Mouse (Mus musculus): ENCODE results near the gene Carmil1.

The Carmil1 gene

GRCm38 (mm10) chr13:24101157-24102130, 179.2 kb downstream of the Carmil1 start:
- DNase-seq: no peak

- no peak for DNase-seq
Observed at GRCm38 (mm10) chr13:24100516-24101094, 180.0 kb downstream of the Carmil1 start.

DNA sequence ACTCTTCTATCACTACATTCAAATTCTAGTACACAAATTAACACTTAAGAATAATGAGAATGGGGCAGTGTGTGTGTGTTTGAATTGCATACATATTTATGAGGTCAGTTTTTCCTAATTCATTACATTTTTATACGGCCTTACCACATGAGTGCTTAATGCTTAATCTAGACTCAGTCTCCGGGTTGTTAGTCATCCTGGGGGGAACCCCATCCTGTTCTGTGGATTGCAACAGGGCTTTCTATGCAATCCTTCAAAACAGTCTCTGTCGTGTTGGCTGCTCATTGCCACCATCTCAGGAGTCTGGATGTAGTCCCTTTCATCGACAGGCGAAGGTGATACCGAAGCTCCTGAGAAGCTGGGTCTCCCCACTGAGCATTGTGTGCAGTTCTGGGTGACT, 184.0 kb downstream of the Carmil1 start:
- no peak for DNase-seq

- no peak for DNase-seq
Observed at GRCm38 (mm10) chr13:24094825-24095547, 185.6 kb downstream of the Carmil1 start.

- DNase-seq: no peak
Observed at GRCm38 (mm10) chr13:24093108-24093507, 187.5 kb downstream of the Carmil1 start.

DNA sequence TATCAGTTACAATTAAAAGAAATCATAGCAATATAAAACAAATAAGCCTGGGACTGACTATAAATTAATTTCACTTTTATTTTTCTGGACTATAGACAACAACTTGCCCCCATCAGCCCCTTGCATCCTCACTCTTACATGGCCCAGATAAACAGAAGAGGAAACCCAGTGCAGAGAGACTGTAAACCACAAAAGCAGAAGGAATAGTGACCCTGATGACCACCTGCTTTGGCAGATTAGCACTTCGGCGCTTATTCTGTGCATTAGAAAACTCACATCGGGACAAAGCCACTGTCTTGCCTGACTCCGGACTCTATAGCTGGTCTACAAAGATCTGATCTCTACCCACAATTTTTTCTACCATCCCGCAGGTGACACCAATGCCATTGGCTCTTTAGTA, 188.5 kb downstream of the Carmil1 start:
- no peak for DNase-seq

DNA sequence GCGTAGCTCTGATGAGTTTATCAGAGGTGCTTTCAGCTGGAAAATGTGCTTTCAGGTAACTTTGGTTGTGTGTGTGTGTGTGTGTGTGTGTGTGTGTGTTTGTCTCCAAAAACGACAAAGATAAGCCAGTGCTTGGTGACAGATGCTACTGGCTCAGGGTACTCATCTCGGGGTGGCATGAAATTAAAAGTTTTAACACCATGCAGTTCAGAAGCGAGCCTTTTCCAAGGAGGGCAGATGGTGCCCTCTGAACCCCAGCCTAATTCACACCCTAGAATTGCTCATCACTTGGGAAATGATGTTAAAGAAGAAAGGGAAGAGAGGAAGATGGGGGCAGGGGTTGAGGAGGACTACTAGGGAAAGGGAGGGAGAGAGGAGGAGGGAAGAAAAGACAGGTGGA, 198.4 kb downstream of the Carmil1 start:
- no peak for DNase-seq

- DNase-seq: no peak
Observed at GRCm38 (mm10) chr13:24081698-24082097, 198.9 kb downstream of the Carmil1 start.

- no peak for DNase-seq
Observed at GRCm38 (mm10) chr13:24072588-24072987, 208.0 kb downstream of the Carmil1 start.

- DNase-seq: no peak
Observed at GRCm38 (mm10) chr13:24067553-24067952, 213.0 kb downstream of the Carmil1 start.

GRCm38 (mm10) chr13:24065536-24065935, 215.1 kb downstream of the Carmil1 start:
- DNase-seq: no peak

DNA sequence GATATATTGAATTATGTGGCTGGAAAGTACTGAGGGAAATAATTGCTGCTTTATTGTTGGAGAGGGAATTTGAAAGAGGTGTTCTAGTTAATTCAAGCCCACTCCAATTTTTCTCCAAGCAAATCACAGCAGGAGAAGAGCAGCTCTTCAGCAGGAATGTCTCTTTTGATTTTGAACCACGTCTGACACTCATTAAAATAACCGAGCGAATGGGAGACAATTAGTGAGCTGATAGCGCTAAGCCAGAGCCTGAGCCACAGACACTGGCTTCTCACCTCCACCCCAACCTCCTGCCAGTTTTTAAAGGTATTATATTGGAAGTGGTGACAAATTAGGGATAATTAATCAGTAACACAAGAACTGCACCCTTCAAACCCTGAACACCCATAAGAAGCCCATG, 217.8 kb downstream of the Carmil1 start:
- DNase-seq: no peak

GRCm38 (mm10) chr13:24055072-24055869, 225.3 kb downstream of the Carmil1 start:
- DNase-seq: no peak

DNA sequence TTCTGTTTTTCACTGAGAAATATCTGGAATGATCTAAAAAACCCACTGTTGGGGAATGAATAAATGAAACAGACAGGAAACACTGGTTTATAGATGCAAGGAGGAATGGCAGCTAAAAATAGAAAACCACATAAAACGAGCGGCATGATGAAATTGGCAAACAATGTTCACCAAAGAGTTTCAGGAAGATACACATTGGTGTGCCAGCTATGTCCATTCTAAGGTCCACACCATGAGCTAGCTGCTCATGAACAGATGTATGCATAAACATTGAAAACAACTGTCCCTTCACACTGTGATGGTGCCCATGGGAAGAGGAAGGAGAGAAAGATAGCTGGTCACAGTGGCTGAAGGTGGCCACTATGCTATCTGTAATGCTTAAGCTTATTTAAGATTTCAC, 229.1 kb downstream of the Carmil1 start:
- DNase-seq: no peak

GRCm38 (mm10) chr13:24050330-24050729, 230.3 kb downstream of the Carmil1 start:
- no peak for DNase-seq

DNA sequence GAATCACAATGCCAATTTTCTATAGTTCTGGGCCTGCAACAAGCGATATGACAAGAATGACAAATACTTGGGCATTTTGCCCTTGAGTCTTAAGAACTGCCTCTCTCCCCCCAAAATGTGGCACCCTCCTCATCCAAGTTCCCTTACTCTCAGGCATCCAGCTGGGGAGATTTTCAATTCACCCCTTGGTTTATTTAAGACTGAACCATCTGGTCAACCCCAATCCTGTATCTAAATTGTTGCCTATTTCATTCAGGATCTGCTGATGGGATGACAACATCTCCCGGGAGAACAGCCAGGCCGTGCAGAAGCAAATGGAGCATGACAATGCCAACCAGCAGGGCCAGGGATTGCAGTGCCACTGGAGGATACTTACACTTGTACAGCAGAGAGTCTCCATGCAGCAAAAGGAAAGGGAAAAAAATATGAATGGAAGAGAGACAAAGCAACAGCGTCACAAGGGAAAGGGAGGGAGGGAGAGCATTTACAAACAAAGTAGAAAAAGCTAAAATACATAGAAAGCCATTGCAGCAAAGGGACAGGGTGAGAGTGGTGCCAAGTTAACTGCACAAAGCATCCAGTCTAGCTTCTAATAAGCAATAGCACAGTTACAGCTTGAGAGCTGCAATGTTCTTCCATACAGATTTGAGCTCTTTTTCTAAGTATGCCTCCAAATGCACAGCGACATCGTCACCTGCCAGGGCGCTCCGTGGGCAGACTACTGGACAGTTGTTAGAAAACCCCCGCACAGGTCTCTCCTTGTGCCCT, 231.1 kb downstream of the Carmil1 start:
- DNase-seq: no peak

DNA sequence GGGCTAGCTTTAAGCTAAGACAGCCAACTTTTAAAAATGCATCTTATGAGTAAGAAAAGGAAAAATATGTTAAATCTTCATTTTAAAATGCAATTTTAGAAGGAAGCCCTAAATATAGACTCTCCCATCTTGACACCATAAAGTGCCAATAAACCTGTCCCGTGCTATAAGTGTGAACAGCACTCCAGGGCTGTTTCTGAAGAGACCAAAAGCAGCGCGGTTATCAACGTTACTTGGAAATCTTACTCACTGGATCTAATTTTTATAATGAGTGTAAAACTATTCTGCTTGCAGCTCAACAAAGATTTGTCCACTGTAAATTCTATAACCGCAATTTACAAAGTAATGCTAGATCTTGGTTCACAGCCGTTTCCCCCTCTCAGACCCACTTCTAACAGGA, 232.0 kb downstream of the Carmil1 start:
- no peak for DNase-seq

- DNase-seq: no peak
Observed at GRCm38 (mm10) chr13:24045271-24045670, 235.3 kb downstream of the Carmil1 start.

- DNase-seq: no peak
Observed at GRCm38 (mm10) chr13:24040221-24040620, 240.4 kb downstream of the Carmil1 start.

GRCm38 (mm10) chr13:24037502-24037901, 243.1 kb downstream of the Carmil1 start:
- no peak for DNase-seq

GRCm38 (mm10) chr13:24036150-24036549, 244.4 kb downstream of the Carmil1 start:
- no peak for DNase-seq

Measured in thymus, adult 18-20 months (tissue).